In genomic region chr14:57690681-57691080, GRCm38 (mm10) we compare ENCODE assay signal across 29 mouse cellular contexts. TPM values are rescaled to one million over a fixed set of nuclear protein-coding genes. Genes with fewer than 3 reads are reported as not detected.
"Had no signal": no experiment of that assay in that cellular context is flagged by ENCODE, and none has a peak within 500 bp of the region (broad histone marks: within the 10 kb centered on the region; RNA-seq: fewer than 3 reads in every experiment).

No protein-coding gene starts in this region.

- H3K9ac ChIP-seq: liver, embryonic 15.5 days; lung, embryonic 14.5 days; midbrain, embryonic 13.5 days; neural tube, embryonic 13.5 days had no signal

- ATAC-seq: intestine, postnatal 0 days; lung, postnatal 0 days; midbrain, embryonic 13.5 days; midbrain, embryonic 16.5 days had no signal

- DNase-seq: kidney, adult 2 months; kidney, postnatal 25 days; layer of hippocampus, adult 9-11 months; lung, embryonic 14.5 days; retina, postnatal 1 day; thymus, postnatal 25 days had no signal

- H3K4me2 ChIP-seq: liver, embryonic 11.5 days; liver, embryonic 15.5 days; lung, embryonic 14.5 days; midbrain, embryonic 13.5 days; neural tube, embryonic 13.5 days had no signal

- H3K4me3 ChIP-seq: layer of hippocampus, adult 2 months; liver, embryonic 15.5 days; megakaryocyte, embryonic 14.5 days; midbrain, embryonic 10.5 days; midbrain, embryonic 13.5 days; myocyte; neural tube, embryonic 13.5 days had no signal

- H3K9me3 ChIP-seq: liver, embryonic 15.5 days; megakaryocyte, embryonic 14.5 days; midbrain, embryonic 10.5 days; midbrain, embryonic 13.5 days; neural tube, embryonic 13.5 days had no signal

- H3K27me3 ChIP-seq: liver, embryonic 15.5 days; megakaryocyte, embryonic 14.5 days; midbrain, embryonic 13.5 days; neural tube, embryonic 13.5 days had no signal

- H3K27ac ChIP-seq: kidney, postnatal 0 days; layer of hippocampus, adult 2 months; liver, embryonic 15.5 days; macrophage; midbrain, embryonic 10.5 days; midbrain, embryonic 13.5 days; neural tube, embryonic 13.5 days had no signal

- H3K4me1 ChIP-seq: midbrain, embryonic 10.5 days; midbrain, embryonic 13.5 days; neural tube, embryonic 13.5 days had no signal

RNA-seq across cellular contexts. Expression of gene Gm49361, which starts 55.2 kb away (rescaled TPM):
- total RNA-seq: left cerebral cortex, postnatal 36 days; monocyte, adult 5-6 weeks; neutrophil, adult 5-6 weeks had no signal
- polyA plus RNA-seq: intestine, postnatal 0 days; kidney, adult 2 months; kidney, embryonic 14.5 days; kidney, postnatal 0 days; large intestine, adult 2 months; limb, embryonic 11.5 days; limb, embryonic 14.5 days; liver, embryonic 11.5 days; liver, embryonic 15.5 days; lung, embryonic 14.5 days; lung, postnatal 0 days; macrophage; midbrain, embryonic 10.5 days; midbrain, embryonic 13.5 days; midbrain, embryonic 16.5 days; myocyte; neural tube, embryonic 13.5 days; spleen, adult 2 months; stomach, embryonic 16.5 days; thymus, postnatal 0 days had no signal
